Comparison of ENCODE assay signal across 10 mouse cellular contexts in genomic region chr2:92499701-92500322, GRCm38 (mm10). TPM values are rescaled to one million over a fixed set of nuclear protein-coding genes. Genes with fewer than 3 reads are reported as not detected.
DNase-seq lines count a peak whose midpoint lies in the region; ATAC-seq lines count a peak whose summit lies in the region.
"Had no signal": no experiment of that assay in that cellular context is flagged by ENCODE, and none has a peak within 500 bp of the region (broad histone marks: within the 10 kb centered on the region; RNA-seq: fewer than 3 reads in every experiment).

No protein-coding gene starts in this region.

- no peaks in the 10 kb centered on the region for H3K9me3 ChIP-seq in hindbrain, embryonic 10.5 days
- H3K9me3 ChIP-seq: heart, embryonic 15.5 days; liver, embryonic 13.5 days had no signal

- DNase-seq in heart, adult 11 months: peak; percentile 56
- no peak for DNase-seq in heart, adult 8-10 months (ENCODE audit: low spot score)
- DNase-seq in hindbrain, embryonic 10.5 days (ENCODE audit: low spot score): peak; percentile 74
- DNase-seq in mesoderm, embryonic 11.5 days (ENCODE audit: low read depth, low spot score): peak; percentile 74
- DNase-seq in right cerebral cortex, postnatal 36 days (ENCODE audit: low spot score in 2 of 2): peak; percentile 52 to 73
- no peak for DNase-seq in thymus, postnatal 14 days
- DNase-seq in ovary, postnatal 14 days (ENCODE audit: low spot score): no peak
- DNase-seq: liver, embryonic 13.5 days had no signal

- H3K4me3 ChIP-seq in hindbrain, embryonic 10.5 days: no peak overlapping the region
- H3K4me3 ChIP-seq: heart, embryonic 15.5 days; liver, embryonic 13.5 days had no signal

- H3K36me3 ChIP-seq in hindbrain, embryonic 10.5 days: no peaks in the 10 kb centered on the region
- H3K36me3 ChIP-seq: heart, embryonic 15.5 days; liver, embryonic 13.5 days had no signal

- peaks cover 24% of the 10 kb centered on the region for H3K27me3 ChIP-seq in hindbrain, embryonic 10.5 days (ENCODE audit: insufficient read depth, poor library complexity, severe bottlenecking)
- H3K27me3 ChIP-seq: liver, embryonic 13.5 days had no signal

- H3K4me1 ChIP-seq in hindbrain, embryonic 10.5 days (replicated peaks): peaks cover 36% of the 10 kb centered on the region
- H3K4me1 ChIP-seq: liver, embryonic 13.5 days had no signal

- ATAC-seq in cerebellum, adult (ENCODE audit: insufficient number of reproducible peaks, low FRiP score, low TSS enrichment): no peak

- H3K27ac ChIP-seq in hindbrain, embryonic 10.5 days: 0 out of 2 replicates have a peak overlapping the region, but pooled peaks have one; percentile 1
- H3K27ac ChIP-seq: heart, embryonic 15.5 days; liver, embryonic 13.5 days had no signal

- WGBS in hindbrain, embryonic 10.5 days: 47% methylated on average over 3 of the region's 3 CpGs

RNA-seq across cellular contexts. Expression of gene Slc35c1, which starts 39.5 kb away (rescaled TPM):
- 1 to 10 TPM; 5.5 to 6.8 (median 6.2) TPM for total RNA-seq in heart, adult 8-10 months (2022)
- 13.8 and 14.0 TPM in 2 replicates for polyA plus RNA-seq in hindbrain, embryonic 10.5 days (2016; fragmentation: Nextera tagmentation; extraction: Ambion mirVana)

Comparison
In these comparisons a context has a peak if more than half of its experiments do, and no peak if none do; other contexts are left out.
1. DNase-seq: peak in heart, adult 11 months (single experiment), hindbrain, embryonic 10.5 days (single experiment), mesoderm, embryonic 11.5 days (single experiment) and right cerebral cortex, postnatal 36 days (2 of 2); none in heart, adult 8-10 months (single experiment), thymus, postnatal 14 days (single experiment) and ovary, postnatal 14 days (single experiment).